Mouse (Mus musculus) kidney, adult 11 months (tissue): Measurements from ENCODE around the gene Fam178b.
"Not testable (repeated sequence)": the region's sequence is repeated elsewhere in the genome, so short reads cannot be mapped to it uniquely, and the experiment has no call there.

Experiments
- DNase-seq: peaks from one replicate; pipeline ENCODE4 v3.0.0; 2022

The Fam178b gene

DNA sequence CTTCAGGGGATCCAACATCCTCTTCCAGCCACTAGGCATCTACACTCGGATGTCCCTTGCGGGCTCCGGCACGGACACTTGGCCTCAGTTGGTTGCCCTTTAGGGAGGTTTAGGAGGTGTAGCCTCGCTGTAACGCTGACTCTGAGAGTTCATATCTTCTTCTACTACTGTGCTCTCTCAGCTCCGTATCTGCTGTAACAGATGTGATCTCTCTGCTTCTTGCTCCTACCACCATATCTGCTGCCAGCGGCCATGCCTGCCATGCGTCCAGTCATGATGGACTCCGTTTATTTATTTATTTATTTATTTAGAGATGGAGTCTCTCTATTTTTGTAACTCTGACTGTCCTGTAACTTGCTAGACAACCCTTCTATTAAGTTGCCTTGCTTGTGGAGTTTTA is 11.7 kb downstream of the Fam178b start:
- DNase-seq, result no peak

DNA sequence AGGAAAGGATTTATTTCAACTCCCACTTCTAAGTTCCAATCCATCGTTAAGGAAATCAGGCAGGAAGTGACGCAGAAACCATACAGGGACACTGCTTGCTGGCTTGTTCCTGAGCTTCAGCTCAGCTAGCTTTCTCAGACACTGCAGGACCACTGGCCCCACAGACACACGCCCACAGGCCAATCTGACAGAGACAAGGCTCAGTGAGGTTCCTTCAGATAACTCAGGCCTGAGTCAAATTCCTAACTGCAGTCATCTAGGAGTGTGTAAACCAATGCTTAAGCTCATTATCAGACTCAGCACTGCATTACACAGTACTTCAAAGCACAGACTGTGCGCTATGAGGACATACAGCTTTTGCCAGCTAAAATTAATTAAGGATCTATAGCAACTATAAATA is 12.7 kb downstream of the Fam178b start:
- no peak for DNase-seq

DNA sequence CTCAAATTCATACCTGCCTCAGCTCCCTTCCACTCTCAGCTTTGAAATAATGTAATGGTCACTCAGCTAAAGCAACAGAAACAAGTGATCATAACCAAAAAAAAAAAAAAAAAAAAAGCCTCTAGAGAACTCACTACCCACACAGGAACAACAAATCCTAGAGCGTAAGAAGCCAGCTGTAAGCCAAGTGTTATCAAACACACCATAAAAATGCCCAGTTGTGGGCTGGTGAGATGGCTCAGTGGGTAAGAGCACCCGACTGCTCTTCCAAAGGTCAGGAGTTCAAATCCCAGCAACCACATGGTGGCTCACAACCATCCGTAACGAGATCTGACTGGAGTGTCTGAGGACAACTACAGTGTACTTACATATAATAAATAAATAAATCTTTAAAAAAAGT is 15.0 kb downstream of the Fam178b start:
- not testable (repeated sequence) for DNase-seq

DNA sequence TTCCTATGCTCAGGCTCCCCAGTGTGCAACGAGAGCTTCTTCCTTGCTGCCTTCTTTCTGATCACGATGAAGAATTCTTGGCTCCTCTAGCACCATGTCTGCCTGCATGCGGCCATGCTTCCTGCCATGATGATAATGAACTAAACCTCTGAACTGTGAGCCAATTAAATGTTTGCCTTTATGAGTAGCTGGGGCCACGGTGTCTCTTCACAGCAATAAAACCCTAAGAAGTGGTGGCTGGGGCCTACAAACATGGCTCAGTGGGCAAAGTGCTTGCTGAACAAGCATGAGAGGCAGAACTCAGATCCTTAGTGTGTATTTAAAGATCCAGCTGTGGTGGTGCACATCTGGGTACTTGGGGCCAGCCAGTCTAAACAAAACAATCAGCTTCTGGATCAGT is 17.0 kb downstream of the Fam178b start:
- no peak for DNase-seq

DNA sequence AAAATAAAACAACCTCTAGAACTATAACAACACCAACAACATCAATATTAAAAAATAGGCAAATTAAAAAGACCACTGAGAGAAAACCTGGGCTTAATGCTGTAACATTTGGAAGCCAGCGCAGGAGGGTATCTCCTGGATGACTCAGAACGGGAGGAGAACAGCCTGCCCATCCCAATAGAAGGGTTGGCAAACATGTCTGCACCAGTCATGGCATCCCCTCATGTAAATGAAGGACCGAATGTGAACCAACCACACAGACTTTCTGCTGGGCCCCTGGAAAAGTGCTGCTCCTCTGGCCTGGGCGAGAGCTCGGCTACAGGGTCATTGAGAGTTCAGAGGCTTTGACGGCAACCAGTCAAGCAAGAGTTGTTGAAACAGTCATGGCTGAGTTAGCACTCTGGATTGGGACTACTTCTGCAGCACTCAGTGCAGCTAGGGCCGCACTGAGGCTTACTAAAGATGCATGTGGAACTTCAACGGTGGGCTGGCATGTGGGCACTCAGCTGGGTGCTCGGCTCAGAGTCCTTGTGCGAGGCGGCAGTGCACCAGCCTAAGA is 17.7 kb downstream of the Fam178b start:
- no peak for DNase-seq

DNA sequence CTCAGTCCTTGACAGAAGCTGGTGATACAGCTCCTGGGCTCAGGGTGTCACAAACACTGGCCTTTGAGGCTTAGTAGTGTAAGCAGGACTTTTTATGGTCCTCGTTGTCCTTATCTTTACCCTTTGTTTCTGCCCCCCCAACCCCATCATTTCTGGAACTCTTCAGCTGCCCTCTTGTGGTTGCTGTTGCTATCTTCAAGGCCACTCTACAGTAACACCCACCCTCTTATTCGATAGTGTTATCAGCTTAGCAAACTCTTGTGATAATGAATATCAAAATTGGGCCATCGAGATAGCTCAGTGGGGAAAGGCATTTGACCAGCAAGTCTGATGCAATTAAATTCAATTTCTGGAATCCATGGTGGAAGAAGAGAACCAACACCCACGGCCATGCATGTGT is 18.5 kb downstream of the Fam178b start:
- DNase-seq, result no peak

DNA sequence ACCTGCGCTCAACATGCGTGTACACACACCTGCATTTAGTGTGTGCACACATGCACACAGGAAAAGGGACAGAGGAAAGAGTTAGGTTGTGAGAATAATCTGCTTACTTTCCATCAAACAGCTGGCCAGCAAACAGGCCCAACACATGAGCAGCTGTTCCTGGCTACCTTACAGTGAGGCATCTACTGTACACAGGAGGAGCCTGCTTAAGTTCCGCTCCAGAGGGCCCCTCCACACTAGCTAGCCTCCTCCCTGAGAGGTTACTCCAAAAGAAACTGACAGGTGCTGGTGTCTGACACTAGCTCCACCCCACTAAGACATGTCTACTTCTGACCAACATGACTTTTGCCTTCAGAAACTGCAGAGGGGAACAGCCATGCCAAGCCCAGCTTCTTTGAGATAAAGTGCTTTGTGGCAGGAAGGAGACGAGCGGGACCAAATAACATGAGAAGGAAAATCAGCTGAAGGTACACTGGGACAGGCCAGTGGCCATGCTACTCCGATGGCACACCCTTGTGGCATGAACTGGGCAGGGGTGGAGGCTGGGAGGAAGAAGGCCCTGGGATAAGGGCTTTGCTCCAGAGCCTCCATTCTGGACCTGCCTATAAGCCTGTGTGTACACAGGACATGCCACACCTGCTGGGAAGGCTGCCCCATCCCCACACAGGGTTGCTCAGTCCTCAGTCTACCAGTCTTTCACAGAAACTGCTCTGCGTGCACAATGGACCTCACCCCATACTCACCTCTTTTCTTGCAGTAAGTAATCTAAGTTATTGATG is 24.2 kb downstream of the Fam178b start:
- no peak for DNase-seq

DNA sequence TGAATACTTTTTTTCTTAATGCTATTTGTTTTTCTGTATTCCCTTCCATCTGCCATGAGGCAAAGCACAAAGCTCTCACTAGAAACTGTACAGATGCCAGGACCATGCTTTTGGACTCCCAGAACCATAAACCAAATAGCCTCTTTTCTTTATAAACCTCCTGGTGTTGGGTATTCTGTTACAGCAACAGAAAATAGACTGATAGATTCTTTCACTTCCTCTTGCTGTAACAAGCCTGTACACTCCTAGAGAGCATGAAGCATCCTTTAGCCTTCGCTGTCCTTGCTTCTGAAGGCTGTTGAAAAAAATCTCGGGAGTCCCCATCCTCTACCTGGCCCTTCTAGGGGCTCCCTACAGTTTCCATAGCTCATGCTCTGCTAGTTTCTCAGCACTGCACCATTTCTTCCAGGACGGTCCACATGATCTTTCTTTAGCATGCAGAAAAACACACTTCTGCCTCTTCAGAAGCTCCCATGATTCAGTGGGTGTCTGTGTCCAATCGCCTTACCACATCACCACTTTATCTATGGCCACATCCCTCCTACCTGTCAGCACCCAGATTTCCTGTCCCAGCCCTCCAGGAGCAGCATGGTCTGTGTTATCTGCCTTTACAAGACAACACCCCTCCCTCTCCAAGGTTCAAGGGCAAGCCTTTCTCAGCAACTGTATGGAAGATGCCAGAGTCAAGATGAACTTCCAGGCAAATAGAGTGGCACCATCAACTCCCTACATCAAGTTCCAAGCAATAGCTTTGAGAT is 25.1 kb downstream of the Fam178b start:
- DNase-seq, result no peak

DNA sequence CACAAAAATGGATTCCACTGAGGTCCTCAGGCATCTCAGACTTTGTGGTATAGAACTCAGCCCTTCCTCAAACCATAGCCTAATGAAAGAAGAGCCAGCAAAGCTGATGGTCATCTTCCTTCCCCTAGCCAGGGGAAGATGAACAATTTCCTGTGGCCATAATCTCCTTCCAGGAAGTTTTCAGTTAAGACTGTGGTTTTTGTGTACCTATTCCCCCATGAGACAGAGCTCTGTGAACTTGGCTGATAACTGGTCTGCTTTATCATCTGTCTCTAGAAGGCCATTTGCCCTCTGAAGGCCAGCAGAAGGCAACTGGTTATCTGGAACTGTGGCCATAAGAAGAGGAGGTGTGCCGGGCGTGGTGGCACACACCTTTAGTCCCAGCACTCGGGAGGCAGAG is 26.8 kb downstream of the Fam178b start:
- no peak for DNase-seq

DNA sequence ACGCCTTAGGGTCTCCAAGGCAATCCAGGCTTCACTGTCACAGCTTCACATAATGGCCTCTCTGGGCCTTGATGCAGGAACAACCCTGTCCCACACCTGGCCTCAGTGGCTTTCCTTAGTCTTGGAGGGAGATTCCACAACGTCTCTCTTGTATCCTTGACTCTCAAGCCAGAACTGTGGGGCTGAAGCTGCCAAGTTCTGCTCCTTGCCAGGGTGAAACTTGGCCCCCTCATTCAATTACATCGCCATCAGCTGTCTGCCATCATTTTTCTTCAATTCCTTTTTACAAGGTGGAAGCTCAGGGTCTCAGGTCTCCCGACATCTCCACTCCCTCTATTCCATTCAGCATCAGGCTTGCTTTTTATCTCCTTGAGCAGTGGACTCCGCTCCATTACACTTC is 27.9 kb downstream of the Fam178b start:
- DNase-seq, result no peak

DNA sequence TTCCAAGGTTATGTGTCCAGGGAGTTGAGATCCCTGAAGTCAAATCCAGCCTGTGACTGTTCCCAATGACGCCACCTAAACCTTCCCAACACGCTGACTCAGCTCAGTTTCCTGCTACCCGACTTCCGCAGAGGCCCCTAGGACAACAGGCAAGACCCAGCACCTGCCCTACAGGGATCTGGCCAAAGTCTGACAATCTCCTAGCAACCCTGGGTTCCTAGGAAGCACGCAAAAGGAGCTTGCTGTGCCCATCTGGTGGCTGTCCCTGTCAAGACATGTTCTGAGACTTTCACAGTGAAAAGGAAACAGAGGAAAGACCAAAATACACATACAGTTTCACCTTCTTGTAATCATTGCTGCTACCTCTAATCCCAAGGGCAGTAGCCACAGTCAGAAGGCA is 35.4 kb downstream of the Fam178b start:
- no peak for DNase-seq

DNA sequence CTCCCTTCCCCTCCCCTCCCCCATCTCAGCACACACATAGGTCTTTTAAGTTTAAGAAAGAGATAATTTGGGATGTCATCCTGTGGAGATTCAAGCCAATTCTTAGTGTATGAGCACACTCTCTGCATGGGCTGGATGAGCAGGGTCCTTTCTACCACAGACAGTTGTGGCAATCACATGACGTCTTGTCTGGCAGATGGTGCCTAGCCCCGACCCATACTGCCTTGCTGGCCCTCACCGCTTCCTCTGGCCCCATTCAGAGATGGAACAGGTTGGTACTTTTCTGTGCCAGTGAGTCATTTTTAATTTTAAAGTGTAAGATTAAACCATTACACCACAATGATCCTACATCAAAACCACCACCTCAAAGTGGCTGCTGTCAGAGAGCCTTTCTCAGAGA is 36.7 kb downstream of the Fam178b start:
- DNase-seq, result no peak

DNA sequence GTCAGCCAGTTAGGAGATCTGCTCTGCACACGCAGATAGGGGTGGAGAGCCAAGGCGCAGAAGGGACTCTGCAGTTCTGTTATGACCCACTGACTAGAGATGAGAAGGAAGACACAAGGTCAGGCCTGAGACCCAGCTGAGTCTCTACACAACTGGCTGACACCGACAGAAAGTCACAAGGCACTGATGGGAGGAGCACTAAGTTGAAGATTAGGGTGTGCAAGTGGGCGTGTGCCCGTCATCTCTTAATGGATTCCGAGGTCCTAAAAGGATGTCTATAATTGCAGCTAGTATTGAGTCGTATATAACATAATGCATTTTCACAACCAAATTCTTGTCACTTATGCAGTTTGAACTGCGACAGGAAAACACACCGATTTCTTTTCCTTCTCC is 38.4 kb downstream of the Fam178b start:
- no peak for DNase-seq

DNA sequence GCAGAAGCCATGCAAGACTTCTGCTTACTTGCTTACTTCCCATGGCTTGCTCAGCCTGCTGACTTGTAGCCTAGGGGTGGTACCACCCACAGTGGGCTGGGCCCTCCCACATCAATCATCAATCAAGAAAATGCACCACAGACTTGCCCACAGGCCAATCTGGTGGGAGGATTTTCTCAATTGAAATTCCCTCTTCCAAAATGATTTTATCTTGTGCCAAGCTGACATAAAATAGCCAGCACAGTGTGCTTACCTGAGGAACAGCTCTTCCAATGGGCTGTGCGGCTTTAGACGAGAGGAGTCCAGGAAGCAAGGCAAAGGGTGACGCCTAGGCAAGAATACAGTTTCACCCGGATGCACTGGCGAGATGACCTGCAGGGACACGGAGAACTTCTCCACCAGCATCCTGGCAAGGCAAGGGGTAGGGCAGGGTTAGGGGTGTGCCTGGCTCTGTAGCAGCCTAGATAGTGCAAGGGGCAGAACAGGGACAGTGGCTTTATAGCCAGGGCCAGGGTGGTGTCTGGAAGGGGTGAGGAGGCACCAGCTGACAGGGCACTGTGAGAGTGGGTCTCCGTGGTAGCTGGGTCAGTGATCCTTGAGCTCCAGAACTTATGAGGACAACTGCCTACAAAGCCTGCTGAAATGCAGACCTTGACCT is 38.9 kb downstream of the Fam178b start:
- DNase-seq, result no peak

DNA sequence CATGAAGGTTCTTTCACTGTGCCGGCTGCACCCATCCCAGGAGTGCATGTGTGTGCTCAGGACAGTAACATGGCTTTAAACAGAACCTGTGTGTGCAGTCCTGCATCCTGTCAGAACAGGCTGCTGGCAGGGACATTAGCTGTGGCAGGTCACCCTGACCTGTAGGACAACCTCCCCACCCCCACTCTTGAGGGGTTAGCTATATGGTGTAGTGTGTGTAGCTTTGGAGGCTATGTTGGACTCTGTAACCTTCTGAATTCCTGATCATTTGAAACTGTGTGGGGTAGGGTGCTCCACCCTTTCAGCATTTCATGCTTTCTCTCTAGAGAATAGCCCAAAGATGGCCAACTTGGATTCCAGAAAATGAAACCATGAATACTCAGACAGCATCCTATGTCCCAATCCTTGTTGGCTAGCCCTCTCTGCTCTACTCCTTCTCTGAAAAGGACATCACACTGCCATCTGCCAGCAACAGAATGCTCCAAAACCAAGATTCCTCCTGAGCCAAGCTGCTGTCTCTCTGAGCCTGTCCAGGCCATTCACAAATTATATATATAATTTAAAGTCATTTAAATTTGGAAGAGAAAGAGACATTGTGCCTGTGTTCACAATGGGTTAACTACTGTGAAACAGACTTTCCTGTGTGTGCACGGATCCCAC is 47.0 kb downstream of the Fam178b start:
- no peak for DNase-seq

DNA sequence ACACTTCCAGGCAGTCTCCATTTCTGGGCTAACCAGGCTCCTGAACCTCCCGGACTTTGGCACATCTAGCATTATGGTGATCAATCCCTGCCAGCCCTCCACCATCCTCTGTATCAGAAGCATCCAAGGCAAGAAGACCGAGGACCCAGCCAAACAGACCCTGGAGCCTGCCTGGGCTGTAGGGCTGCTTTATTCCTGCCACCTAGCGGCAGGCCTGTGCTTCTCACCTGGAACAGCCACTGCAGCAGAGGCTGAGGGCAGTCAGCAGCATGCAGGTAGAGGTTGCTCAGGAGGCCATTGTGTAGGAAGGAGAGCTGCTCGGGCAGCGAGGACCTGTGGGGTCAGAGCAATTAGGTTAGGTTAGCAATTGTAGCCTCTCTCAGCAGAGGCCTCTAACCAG is 48.0 kb downstream of the Fam178b start:
- peak; percentile 69 for DNase-seq

DNA sequence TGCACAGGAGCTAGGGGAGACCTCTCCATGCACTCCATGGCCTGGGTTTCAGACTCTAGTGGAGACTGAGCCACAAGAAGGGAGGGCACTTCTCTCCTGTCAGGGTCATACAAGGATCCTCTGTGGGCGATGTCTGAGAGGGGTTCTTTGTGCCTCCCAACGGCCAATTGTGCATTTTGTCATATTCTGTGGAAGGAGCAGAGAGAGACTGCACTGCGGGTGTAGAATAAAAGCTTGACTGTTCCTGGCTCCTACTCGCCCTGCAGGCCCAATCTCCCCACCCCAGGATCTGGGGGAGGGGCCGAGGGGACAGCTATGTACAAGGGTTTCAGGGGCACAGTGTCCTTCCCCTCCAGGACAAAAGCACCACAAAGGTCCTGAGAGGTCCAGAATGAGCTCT is 49.1 kb downstream of the Fam178b start:
- no peak for DNase-seq

DNA sequence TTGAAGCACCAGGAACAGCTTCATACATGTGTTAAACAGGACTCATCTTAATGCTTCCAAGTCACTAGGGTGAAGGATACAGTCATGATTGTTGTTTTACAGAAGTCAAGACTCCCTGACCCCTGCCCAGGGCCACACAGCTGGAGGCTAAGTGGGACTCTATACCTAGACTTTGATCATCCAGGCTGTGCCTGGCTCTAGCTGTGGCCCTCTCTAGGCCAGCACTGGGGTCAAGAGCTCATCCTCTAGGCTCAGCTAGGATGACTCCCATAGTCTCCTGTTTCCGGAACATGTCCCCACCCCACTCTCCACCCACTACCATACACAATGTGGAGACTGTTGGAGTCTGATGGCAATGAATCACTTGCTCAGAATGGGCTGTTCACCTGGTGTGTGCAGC is 50.1 kb downstream of the Fam178b start:
- DNase-seq, result no peak

DNA sequence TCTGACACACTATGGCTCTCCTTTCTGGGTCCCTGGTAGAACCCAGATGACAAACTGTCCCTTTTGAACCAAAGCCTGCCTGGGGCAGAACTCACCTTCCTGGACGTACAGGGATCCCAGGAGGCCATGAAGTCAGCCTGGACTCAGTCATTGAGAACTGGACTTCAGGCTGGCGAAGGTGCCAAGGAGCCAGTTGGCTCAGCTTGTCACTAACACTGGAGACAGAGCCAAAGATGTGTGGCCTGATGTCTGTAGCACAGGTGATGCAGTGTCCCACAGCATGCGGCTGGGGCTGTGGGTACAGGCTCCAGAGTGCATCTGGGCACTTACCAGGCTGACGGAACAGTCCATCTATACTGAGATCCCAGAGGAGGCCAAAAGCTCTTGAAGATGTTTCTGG is 50.9 kb downstream of the Fam178b start:
- DNase-seq, result no peak

DNA sequence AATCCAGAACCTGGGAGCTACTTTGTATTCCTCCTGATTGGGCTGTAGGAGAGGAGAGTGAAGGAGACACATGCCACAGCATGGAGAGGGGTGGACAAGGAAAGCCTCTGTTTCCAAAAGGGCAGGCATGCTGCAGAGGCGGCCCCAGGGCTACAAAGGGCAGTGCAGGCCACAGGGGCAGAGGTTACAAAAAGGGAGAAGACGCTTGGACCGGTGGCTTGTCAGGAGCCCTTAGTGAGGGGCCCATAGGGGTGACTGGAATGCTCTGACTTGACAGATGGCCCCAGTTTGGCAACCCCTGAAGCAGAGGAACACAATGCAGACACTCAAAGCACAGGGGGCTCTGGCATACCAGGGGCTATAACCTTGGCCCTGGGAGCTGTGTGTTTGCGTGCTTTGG is 51.6 kb downstream of the Fam178b start:
- DNase-seq, result no peak

DNA sequence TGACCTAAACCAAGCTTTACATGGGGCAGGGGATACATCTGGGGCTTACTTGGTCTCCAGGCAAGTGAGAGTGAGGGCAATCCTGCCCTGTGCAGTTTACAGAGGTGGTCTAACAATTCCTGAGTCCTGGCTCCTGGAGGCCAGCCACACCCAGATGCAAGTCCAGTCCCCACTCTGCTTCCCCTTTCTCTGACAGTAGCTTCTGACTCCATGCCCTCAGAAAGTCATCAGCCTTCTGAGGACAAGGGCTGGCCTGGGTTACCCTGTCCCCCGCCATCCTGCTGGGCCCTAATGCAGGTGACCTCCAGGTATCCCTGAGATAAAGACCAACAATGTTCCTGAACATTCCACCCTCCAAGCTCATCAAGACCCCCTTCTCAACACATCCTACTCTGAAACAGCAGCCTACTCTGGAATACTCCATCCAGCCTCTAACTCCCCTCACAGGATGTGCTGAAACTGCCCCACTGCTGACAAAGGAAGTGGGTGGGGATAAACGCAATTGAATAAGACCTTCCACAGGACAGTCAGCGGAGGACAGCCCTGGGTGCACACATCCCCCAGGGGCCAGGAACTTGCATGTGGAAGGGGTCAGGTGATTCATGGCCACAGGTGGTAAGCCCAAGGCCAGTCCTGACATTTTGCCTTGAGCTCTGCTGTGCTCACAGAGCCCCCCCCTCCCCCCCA is 52.8 kb downstream of the Fam178b start:
- DNase-seq, result no peak

DNA sequence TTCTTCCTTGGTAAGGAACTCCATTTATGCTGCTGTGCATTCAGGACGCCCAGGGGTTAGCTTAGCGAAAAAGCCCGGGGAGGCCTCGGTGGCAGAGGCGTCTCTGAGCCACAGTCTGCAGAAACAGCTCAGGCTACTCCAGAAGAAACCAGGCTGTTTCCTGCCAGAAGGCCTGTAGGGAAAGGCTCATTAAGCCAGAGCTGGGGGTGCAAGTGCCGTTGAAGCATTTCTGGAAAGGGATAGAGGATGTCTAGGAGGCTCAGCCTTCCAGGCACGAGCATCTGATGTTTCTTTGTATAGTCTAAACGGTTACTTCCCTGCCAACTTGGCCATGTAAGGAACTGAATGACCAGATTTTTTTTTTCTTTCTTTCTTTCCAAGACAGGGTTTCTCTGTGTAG is 54.4 kb downstream of the Fam178b start:
- DNase-seq, result no peak

DNA sequence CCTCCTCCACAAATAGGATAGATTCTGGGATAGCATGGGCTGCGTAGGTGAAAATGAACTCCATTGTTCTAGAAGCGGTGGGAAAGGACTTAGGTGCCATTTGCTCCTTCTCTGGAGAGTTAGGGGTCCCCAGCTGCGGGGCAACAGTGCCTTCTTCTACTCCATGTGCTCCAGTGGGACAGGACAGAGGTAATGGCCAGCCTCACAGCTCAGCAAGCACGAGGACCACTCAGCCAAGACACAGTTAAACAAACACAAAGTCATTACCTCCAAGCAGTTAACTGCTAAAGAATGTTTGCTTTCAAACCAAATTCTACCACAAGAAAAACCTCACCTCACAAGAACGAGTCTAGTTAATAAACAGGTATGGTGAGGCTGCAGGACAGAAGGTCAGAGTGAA is 57.5 kb downstream of the Fam178b start:
- DNase-seq, result no peak
